Mouse (Mus musculus) naive thymus-derived CD4-positive, alpha-beta T cell, adult 5 months (primary cell): Measurements from ENCODE around the gene Olfr353. TPM values are rescaled to one million over a fixed set of nuclear protein-coding genes. Genes with fewer than 3 reads are reported as not detected.

Source experiments
- polyA plus RNA-seq: library from polyadenylated mRNA; unstranded; fragments of 100-300 nt; shearing (Covaris generic); gene quantifications from one replicate; pipeline ENCODE4 v1.2.1, GENCODE M21; 2017

The Olfr353 gene
- polyA plus RNA-seq = not detected

GRCm38 (mm10) chr2:36892836-36893235 lies at the start of gene Olfr353:
Olfr353 (minus strand) TSS chr2:36892936.

DNA sequence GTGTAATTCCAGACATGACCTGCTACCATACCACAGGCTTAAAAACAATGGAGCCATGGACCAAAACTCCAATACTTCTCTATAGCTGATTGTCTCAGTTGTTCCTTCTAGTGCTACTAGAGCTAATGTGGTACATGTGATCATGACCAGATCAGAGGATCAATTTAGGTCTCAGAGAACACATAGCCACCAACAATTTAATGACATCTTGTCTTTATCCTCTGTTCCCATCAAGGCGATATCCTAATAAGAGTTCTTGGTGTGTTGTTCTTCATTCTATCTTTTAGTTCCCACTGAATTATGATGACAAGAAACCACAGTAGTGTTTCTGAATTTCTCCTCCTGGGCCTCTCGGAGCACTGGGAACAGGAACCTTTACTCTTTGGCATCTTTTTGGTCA lies 44.1 kb upstream of the Olfr353 start, which contains the start of gene Olfr356:
Gene Olfr356 (plus strand): TSS at position 301 of the 400 bp plus-strand sequence.

GRCm38 (mm10) chr2:36928797-36929196 lies 36.1 kb upstream of the Olfr353 start, which contains the start of gene Olfr355:
Olfr355 (minus strand) TSS chr2:36928897.

GRCm38 (mm10) chr2:36905380-36905779 lies 12.6 kb upstream of the Olfr353 start, which contains the start of gene Olfr354:
Olfr354 (plus strand) TSS chr2:36905680.

DNA sequence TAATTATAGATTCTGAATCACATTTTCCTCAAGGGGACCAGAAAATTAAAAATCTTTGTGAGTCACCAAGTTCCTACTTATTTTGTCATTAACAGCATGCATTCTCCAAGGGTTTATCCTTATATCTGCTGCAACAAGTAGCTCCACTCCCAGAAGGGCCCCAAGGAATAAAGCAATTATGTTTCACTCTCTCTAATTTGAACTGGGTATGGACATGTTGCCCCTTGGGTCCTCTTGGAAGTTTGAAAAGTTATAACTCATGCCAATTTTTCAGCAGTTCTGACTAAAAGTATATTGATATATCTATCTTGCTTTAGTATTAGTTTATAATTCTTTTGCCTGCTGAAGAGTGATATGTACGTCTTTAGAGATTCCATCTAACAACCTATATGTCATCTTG lies 24.6 kb downstream of the Olfr353 start, which contains the start of gene Olfr352:
Gene Olfr352 (plus strand): TSS at position 301 of the 400 bp plus-strand sequence.

GRCm38 (mm10) chr2:36862560-36862959 lies 30.2 kb downstream of the Olfr353 start, which contains the start of gene Olfr351:
Olfr351 (minus strand) TSS chr2:36862660.

GRCm38 (mm10) chr2:36846010-36846409 lies 46.7 kb downstream of the Olfr353 start, which contains the start of gene Olfr350:
Olfr350 (plus strand) TSS chr2:36846310.

Other genes starting within 250 kb of the Olfr353 start
- not detected for gene Olfr346, start 207.1 kb downstream of the Olfr353 start, polyA plus RNA-seq
- gene Olfr347, start 161.0 kb downstream of the Olfr353 start, polyA plus RNA-seq = not detected
- gene Olfr348, start 108.7 kb downstream of the Olfr353 start, polyA plus RNA-seq = not detected
- gene Olfr50, start 102.4 kb downstream of the Olfr353 start, polyA plus RNA-seq = 0.53 TPM
- not detected for gene Olfr3, start 75.9 kb downstream of the Olfr353 start, polyA plus RNA-seq
- not detected for gene Olfr350, start 46.6 kb downstream of the Olfr353 start, polyA plus RNA-seq
- gene Olfr351, start 30.3 kb downstream of the Olfr353 start, polyA plus RNA-seq = not detected
- not detected for gene Olfr352, start 24.5 kb downstream of the Olfr353 start, polyA plus RNA-seq
- gene Olfr354, start 12.7 kb upstream of the Olfr353 start, polyA plus RNA-seq = 0.09 TPM
- not detected for gene Olfr355, start 36.0 kb upstream of the Olfr353 start, polyA plus RNA-seq
- gene Olfr356, start 44.2 kb upstream of the Olfr353 start, polyA plus RNA-seq = not detected
- gene Olfr357, start 100.9 kb upstream of the Olfr353 start, polyA plus RNA-seq = not detected
- gene Olfr358, start 116.4 kb upstream of the Olfr353 start, polyA plus RNA-seq = not detected
- not detected for gene Olfr360, start 172.8 kb upstream of the Olfr353 start, polyA plus RNA-seq
- gene Olfr361, start 196.4 kb upstream of the Olfr353 start, polyA plus RNA-seq = not detected
- not detected for gene Olfr362, start 225.0 kb upstream of the Olfr353 start, polyA plus RNA-seq
- gene Olfr364-ps1, start 246.4 kb upstream of the Olfr353 start, polyA plus RNA-seq = not detected